Comparison of ENCODE assay signal across 9 mouse cellular contexts in genomic region chr11:79267171-79267570, GRCm38 (mm10). TPM values are rescaled to one million over a fixed set of nuclear protein-coding genes. Genes with fewer than 3 reads are reported as not detected.
DNase-seq lines count a peak whose midpoint lies in the region; ATAC-seq and TF ChIP-seq lines count a peak whose summit lies in the region.
"Had no signal": no experiment of that assay in that cellular context is flagged by ENCODE, and none has a peak within 500 bp of the region (broad histone marks: within the 10 kb centered on the region; RNA-seq: fewer than 3 reads in every experiment).

No protein-coding gene starts in this region.

- no peak for DNase-seq in intestine, embryonic 14.5 days (ENCODE audit: low spot score)
- peak; percentile 55 for DNase-seq in heart, postnatal 25 days (ENCODE audit: low spot score)
- DNase-seq in limb, embryonic 14.5 days (ENCODE audit: low spot score), result peak; percentile 65
- DNase-seq in retina, postnatal 1 day, result no peak
- DNase-seq in cerebellum, postnatal 14 days, result no peak
- DNase-seq: liver had no signal

- no peaks in the 10 kb centered on the region for H3K9me3 ChIP-seq in intestine, embryonic 14.5 days (ENCODE audit: control insufficient read depth, low read length)
- H3K9me3 ChIP-seq in intestine, postnatal 0 days (ENCODE audit: control insufficient read depth), result no peaks in the 10 kb centered on the region
- no peaks in the 10 kb centered on the region for H3K9me3 ChIP-seq in embryonic facial prominence, embryonic 12.5 days
- no peaks in the 10 kb centered on the region for H3K9me3 ChIP-seq in limb, embryonic 14.5 days (ENCODE audit: control insufficient read depth, low read length)

- peak overlapping the region; percentile 43; the same call in 1 of the 2 replicates for H3K27ac ChIP-seq in intestine, embryonic 14.5 days (ENCODE audit: low read depth)
- H3K27ac ChIP-seq in intestine, postnatal 0 days (ENCODE audit: low read depth, low read length), result no peak overlapping the region
- peak overlapping the region; percentile 48; the same call in 1 of the 2 replicates for H3K27ac ChIP-seq in embryonic facial prominence, embryonic 12.5 days
- H3K27ac ChIP-seq in limb, embryonic 14.5 days (replicated peaks; ENCODE audit: low read depth, low read length), result peak overlapping the region; percentile 75

- intact Hi-C loops in heart, postnatal 25 days (cut with DNase I), result no loop called here

- H3K27me3 ChIP-seq in intestine, embryonic 14.5 days (replicated peaks; ENCODE audit: control insufficient read depth, insufficient read depth, low read length), result no peaks in the 10 kb centered on the region
- H3K27me3 ChIP-seq in intestine, postnatal 0 days (replicated peaks; ENCODE audit: control insufficient read depth, insufficient read depth, low read length), result no peaks in the 10 kb centered on the region
- H3K27me3 ChIP-seq in embryonic facial prominence, embryonic 12.5 days, result no peaks in the 10 kb centered on the region
- H3K27me3 ChIP-seq in limb, embryonic 14.5 days (ENCODE audit: control insufficient read depth, insufficient read depth, low read length), result no peaks in the 10 kb centered on the region

- no peak overlapping the region for H3K4me3 ChIP-seq in intestine, embryonic 14.5 days (ENCODE audit: low read depth, low read length)
- H3K4me3 ChIP-seq in intestine, postnatal 0 days (ENCODE audit: low read depth, low read length), result no peak overlapping the region
- H3K4me3 ChIP-seq in embryonic facial prominence, embryonic 12.5 days, result no peak overlapping the region
- H3K4me3 ChIP-seq in limb, embryonic 14.5 days (replicated peaks; ENCODE audit: low read length), result no peak overlapping the region

- peaks cover 4% of the 10 kb centered on the region; the same call in 1 of the 2 replicates for H3K4me1 ChIP-seq in intestine, embryonic 14.5 days (replicated peaks; ENCODE audit: control insufficient read depth, insufficient read depth, low read length)
- H3K4me1 ChIP-seq in intestine, postnatal 0 days (replicated peaks; ENCODE audit: control insufficient read depth, insufficient read depth, low read length), result no peaks in the 10 kb centered on the region
- no peaks in the 10 kb centered on the region for H3K4me1 ChIP-seq in embryonic facial prominence, embryonic 12.5 days
- H3K4me1 ChIP-seq in limb, embryonic 14.5 days (ENCODE audit: control insufficient read depth, insufficient read depth, low read length), result peaks cover 5% of the 10 kb centered on the region; the same call in 1 of the 2 replicates

- H3K4me2 ChIP-seq in intestine, embryonic 14.5 days (ENCODE audit: low read length), result no peak overlapping the region
- no peak overlapping the region for H3K4me2 ChIP-seq in intestine, postnatal 0 days (replicated peaks; ENCODE audit: low read depth)
- no peak overlapping the region for H3K4me2 ChIP-seq in embryonic facial prominence, embryonic 12.5 days (replicated peaks)
- no peak overlapping the region for H3K4me2 ChIP-seq in limb, embryonic 14.5 days (replicated peaks; ENCODE audit: low read depth, low read length, severe bottlenecking)

- TF ChIP-seq CTCF in intestine, postnatal 0 days (IDR thresholded peaks at IDR 0.05; ENCODE audit: low read depth), result no peak

- H3K9ac ChIP-seq in intestine, embryonic 14.5 days (ENCODE audit: low read length), result no peak overlapping the region
- H3K9ac ChIP-seq in intestine, postnatal 0 days (ENCODE audit: low read depth, low read length), result no peak overlapping the region
- H3K9ac ChIP-seq in embryonic facial prominence, embryonic 12.5 days, result no peak overlapping the region
- H3K9ac ChIP-seq in limb, embryonic 14.5 days (ENCODE audit: low read depth, low read length, severe bottlenecking), result no peak overlapping the region

- WGBS in intestine, embryonic 14.5 days, result 10% methylated on average over 1 of the region's 1 CpGs
- WGBS in intestine, postnatal 0 days, result 35% methylated on average over 1 of the region's 1 CpGs
- WGBS in embryonic facial prominence, embryonic 12.5 days, result 9% methylated on average over 1 of the region's 1 CpGs
- 5% methylated on average over 1 of the region's 1 CpGs for WGBS in limb, embryonic 14.5 days

- no peak for TF ChIP-seq POLR2A in limb, embryonic 14.5 days (IDR thresholded peaks at IDR 0.05; ENCODE audit: borderline replicate concordance, extremely low read depth, insufficient read depth, insufficient read length)

- ATAC-seq in intestine, embryonic 14.5 days (replicated peaks; ENCODE audit: low FRiP score, low TSS enrichment, low read depth), result peak; percentile 66; the same call in 1 of the 2 replicates
- ATAC-seq in intestine, postnatal 0 days, result no peak
- no peak for ATAC-seq in embryonic facial prominence, embryonic 12.5 days (ENCODE audit: insufficient number of reproducible peaks, insufficient read depth, low FRiP score, low TSS enrichment)
- peak; percentile 77 for ATAC-seq in limb, embryonic 14.5 days (ENCODE audit: low FRiP score, low read depth)
- ATAC-seq in granulocyte monocyte progenitor cell, adult 5-6 weeks (replicated peaks; ENCODE audit: poor library complexity, severe bottlenecking), result no peak

- H3K36me3 ChIP-seq in intestine, embryonic 14.5 days (ENCODE audit: control insufficient read depth, insufficient read depth, low read length), result no peaks in the 10 kb centered on the region
- H3K36me3 ChIP-seq in intestine, postnatal 0 days (ENCODE audit: control insufficient read depth, insufficient read depth), result no peaks in the 10 kb centered on the region
- H3K36me3 ChIP-seq in embryonic facial prominence, embryonic 12.5 days, result no peaks in the 10 kb centered on the region
- H3K36me3 ChIP-seq in limb, embryonic 14.5 days (ENCODE audit: control insufficient read depth, insufficient read depth, low read length), result no peaks in the 10 kb centered on the region

RNA-seq across cellular contexts. Expression of gene Wsb1, which starts 12.7 kb away (rescaled TPM):
- polyA plus RNA-seq in intestine, embryonic 14.5 days (2014; fragmentation: Nextera tagmentation; extraction: Ambion mirVana), result 282 and 315 TPM in 2 replicates
- polyA plus RNA-seq in intestine, postnatal 0 days (2015; fragmentation: Nextera tagmentation; extraction: Ambion mirVana), result 64.7 and 70.5 TPM in 2 replicates
- 480 and 498 TPM in 2 replicates for polyA plus RNA-seq in embryonic facial prominence, embryonic 12.5 days (2016; fragmentation: Nextera tagmentation; extraction: Ambion mirVana)
- total RNA-seq in heart, postnatal 25 days (2021), result 10 to 100 TPM; 13.4 to 17.8 TPM
- polyA plus RNA-seq in limb, embryonic 14.5 days (2012; rRNA removed), result 640 and 929 TPM in 2 replicates
- 384 and 448 TPM in 2 replicates for polyA plus RNA-seq in limb, embryonic 14.5 days (2014; fragmentation: Nextera tagmentation; extraction: Ambion mirVana)
- 123 and 152 TPM in 2 replicates for total RNA-seq in granulocyte monocyte progenitor cell, adult 5-6 weeks (2014; fragmentation: Nextera tagmentation)
- 153 and 170 TPM in 2 replicates for total RNA-seq in granulocyte monocyte progenitor cell, adult 5-6 weeks (2017)

RNA-seq across cellular contexts. Expression of gene Gm9964, which starts 29.5 kb away (rescaled TPM):
- not detected in 2 replicates for polyA plus RNA-seq in intestine, embryonic 14.5 days (2014; fragmentation: Nextera tagmentation; extraction: Ambion mirVana)
- not detected in 2 replicates for polyA plus RNA-seq in intestine, postnatal 0 days (2015; fragmentation: Nextera tagmentation; extraction: Ambion mirVana)
- not detected in 2 replicates for polyA plus RNA-seq in embryonic facial prominence, embryonic 12.5 days (2016; fragmentation: Nextera tagmentation; extraction: Ambion mirVana)
- total RNA-seq in heart, postnatal 25 days (2021), result not detected
- not detected in 2 replicates for polyA plus RNA-seq in limb, embryonic 14.5 days (2012; rRNA removed)
- not detected in 2 replicates for polyA plus RNA-seq in limb, embryonic 14.5 days (2014; fragmentation: Nextera tagmentation; extraction: Ambion mirVana)
- not detected in 2 replicates for total RNA-seq in granulocyte monocyte progenitor cell, adult 5-6 weeks (2014; fragmentation: Nextera tagmentation)
- total RNA-seq in granulocyte monocyte progenitor cell, adult 5-6 weeks (2017), result not detected in 2 replicates

Comparison
In these comparisons a context has a peak if more than half of its experiments do, and no peak if none do; other contexts are left out.
1. ATAC-seq: peak in intestine, embryonic 14.5 days (single experiment) and limb, embryonic 14.5 days (single experiment); none in intestine, postnatal 0 days (single experiment), embryonic facial prominence, embryonic 12.5 days (single experiment) and granulocyte monocyte progenitor cell, adult 5-6 weeks (single experiment).
2. DNase-seq: peak in heart, postnatal 25 days (single experiment) and limb, embryonic 14.5 days (single experiment); none in intestine, embryonic 14.5 days (single experiment), retina, postnatal 1 day (single experiment) and cerebellum, postnatal 14 days (0 of 2).